Mouse (Mus musculus): ENCODE measurements around the gene Os9. TPM values are rescaled to one million over a fixed set of nuclear protein-coding genes. Genes with fewer than 3 reads are reported as not detected.

The Os9 gene
- total and polyA plus RNA-seq, 2 experiments from 2014 or later: 114 to 126 TPM

DNA sequence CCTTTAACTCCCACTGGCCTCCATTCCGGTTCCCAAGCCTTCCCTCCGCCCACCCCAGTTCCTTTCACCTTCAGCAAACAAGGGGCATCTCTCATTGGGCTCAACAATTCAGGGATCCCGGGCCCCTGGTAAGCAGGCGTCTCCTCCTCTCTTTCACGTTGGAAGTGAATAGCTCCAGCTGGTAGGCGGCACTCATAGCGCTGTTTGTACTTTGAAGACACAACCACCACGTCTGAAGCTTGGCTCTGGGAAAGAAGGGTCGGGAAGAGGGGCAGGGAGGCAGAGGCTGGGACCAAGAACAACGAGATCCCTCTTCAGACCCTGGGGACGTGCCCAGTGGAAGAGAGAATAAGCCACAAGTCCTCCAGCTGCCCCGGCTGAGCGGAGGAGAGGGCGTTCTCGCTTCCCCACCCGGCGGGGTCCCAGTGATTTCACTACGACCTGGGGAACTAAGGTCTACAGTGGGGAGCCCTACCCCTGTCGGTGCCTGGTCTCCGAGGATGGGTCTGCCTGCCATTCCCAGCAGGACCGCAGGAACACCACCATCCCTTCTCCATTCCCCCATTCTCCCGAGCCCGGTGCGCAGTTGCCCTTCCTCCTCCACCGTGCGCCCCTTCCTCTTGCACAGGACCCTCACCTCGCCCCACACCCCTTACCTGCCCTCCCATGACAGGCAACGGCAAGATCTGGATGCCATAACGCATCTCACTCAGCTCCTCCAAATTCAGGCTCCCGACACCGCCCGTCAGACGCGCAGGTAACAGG lies 448 bp downstream of the Os9 start:
- H3K4me3 ChIP-seq (ENCODE audit: low read depth, low read length): peak overlapping the region; percentile 85
- no peaks in the 10 kb centered on the region for H3K27me3 ChIP-seq (ENCODE audit: insufficient read depth, low read length)
- 2% methylated on average over 34 of the region's 34 CpGs for WGBS
- no peak for TF ChIP-seq CTCF (IDR thresholded peaks at IDR 0.05)
- H3K9me3 ChIP-seq (ENCODE audit: low read length): no peaks in the 10 kb centered on the region
- DNase-seq (ENCODE audit: low spot score) (no peak), ATAC-seq (ENCODE audit: low FRiP score) (peak; percentile 17)
- H3K4me2 ChIP-seq (ENCODE audit: low read depth, low read length, poor library complexity, severe bottlenecking): peak overlapping the region; percentile 96
- peaks cover 16% of the 10 kb centered on the region for H3K36me3 ChIP-seq (ENCODE audit: insufficient read depth, low read length)
- peak overlapping the region; percentile 77 for H3K9ac ChIP-seq (replicated peaks; ENCODE audit: low read length, poor library complexity, severe bottlenecking)
- H3K4me1 ChIP-seq (ENCODE audit: insufficient read depth, low read length): no peaks in the 10 kb centered on the region
- 0 out of 2 replicates have a peak overlapping the region, but pooled peaks have one; percentile 59 for H3K27ac ChIP-seq (ENCODE audit: low read depth, low read length)

DNA sequence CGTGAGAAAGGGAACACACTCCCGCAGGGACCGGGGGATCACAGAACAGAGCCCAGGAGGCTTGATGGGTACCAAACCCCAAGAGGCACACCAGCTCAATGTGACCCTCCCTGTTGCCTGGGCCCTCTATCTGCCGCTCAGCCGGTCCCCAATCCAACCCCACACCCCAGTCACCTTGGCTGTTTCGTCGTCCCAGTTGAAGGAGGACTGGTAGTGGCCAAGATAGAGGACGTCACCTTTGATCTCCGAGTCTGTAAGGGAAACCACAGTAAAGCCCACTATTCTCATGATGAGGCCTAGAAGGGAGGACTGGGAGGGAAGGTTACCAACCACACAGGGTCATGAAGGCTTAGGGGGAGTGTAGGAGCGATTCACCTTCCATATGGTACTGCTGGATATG lies 1.7 kb downstream of the Os9 start:
- ATAC-seq (ENCODE audit: low FRiP score) (no peak), DNase-seq (ENCODE audit: low spot score) (no peak)
- Histone ChIP-seq H3K36me3 (ENCODE audit: insufficient read depth, low read length) (peaks cover 16% of the 10 kb centered on the region), H3K4me2 (ENCODE audit: low read depth, low read length, poor library complexity, severe bottlenecking) (no peak overlapping the region), H3K4me3 (ENCODE audit: low read depth, low read length) (no peak overlapping the region), H3K4me1 (ENCODE audit: insufficient read depth, low read length) (no peaks in the 10 kb centered on the region), H3K27me3 (ENCODE audit: insufficient read depth, low read length) (no peaks in the 10 kb centered on the region), H3K27ac (ENCODE audit: low read depth, low read length) (no peak overlapping the region), H3K9ac (replicated peaks; ENCODE audit: low read length, poor library complexity, severe bottlenecking) (no peak overlapping the region), H3K9me3 (ENCODE audit: low read length) (no peaks in the 10 kb centered on the region)
- TF ChIP-seq CTCF (IDR thresholded peaks at IDR 0.05): no peak
- WGBS: 98% methylated on average over 10 of the region's 10 CpGs

DNA sequence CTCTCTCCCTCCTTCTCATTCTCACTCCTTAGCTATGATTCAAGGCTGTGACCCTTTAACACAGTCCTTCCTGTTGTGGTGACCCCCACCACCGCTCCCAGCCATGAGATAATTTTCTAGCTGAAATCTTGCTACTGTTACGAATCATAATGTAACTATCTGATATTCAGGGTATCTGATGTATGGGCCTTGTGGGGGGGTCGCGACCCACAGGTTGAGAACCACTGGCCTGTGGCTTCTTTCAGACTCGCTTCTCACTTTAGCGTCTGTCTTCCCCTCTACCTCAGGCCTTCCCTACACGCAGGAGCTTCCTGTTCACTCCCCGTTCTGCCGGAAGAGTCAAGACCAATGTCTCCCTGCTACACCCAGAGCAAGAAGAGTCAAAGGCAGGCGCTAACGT lies 2.5 kb downstream of the Os9 start:
- ATAC-seq (ENCODE audit: low FRiP score) (no peak), DNase-seq (ENCODE audit: low spot score) (no peak)
- Histone ChIP-seq H3K36me3 (ENCODE audit: insufficient read depth, low read length) (peaks cover 16% of the 10 kb centered on the region), H3K4me2 (ENCODE audit: low read depth, low read length, poor library complexity, severe bottlenecking) (no peak overlapping the region), H3K27ac (ENCODE audit: low read depth, low read length) (no peak overlapping the region), H3K9me3 (ENCODE audit: low read length) (no peaks in the 10 kb centered on the region), H3K9ac (replicated peaks; ENCODE audit: low read length, poor library complexity, severe bottlenecking) (no peak overlapping the region), H3K4me3 (ENCODE audit: low read depth, low read length) (no peak overlapping the region), H3K4me1 (ENCODE audit: insufficient read depth, low read length) (no peaks in the 10 kb centered on the region), H3K27me3 (ENCODE audit: insufficient read depth, low read length) (no peaks in the 10 kb centered on the region)
- TF ChIP-seq CTCF (IDR thresholded peaks at IDR 0.05): no peak
- 93% methylated on average over 11 of the region's 11 CpGs for WGBS

DNA sequence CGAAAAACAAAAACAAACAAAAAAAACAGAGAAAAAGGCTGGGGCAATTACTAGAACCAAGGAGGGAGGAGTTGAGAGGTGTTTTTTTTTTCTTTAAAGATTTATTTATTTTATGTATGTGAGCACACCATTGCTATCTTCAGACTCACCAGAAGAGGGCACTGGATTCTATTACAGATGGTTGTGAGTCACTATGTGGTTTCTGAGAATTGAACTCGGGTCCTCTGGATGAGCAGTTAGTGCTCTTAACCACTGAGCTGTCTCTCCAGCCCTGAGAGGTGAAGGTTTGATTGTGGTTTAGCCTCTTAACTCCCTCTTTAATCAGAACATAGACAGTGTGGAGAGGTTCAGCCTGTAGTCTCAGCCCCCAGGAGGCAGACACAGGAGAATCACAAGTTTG lies 5.9 kb downstream of the Os9 start:
- H3K9ac ChIP-seq (replicated peaks; ENCODE audit: low read length, poor library complexity, severe bottlenecking): no peak overlapping the region

DNA sequence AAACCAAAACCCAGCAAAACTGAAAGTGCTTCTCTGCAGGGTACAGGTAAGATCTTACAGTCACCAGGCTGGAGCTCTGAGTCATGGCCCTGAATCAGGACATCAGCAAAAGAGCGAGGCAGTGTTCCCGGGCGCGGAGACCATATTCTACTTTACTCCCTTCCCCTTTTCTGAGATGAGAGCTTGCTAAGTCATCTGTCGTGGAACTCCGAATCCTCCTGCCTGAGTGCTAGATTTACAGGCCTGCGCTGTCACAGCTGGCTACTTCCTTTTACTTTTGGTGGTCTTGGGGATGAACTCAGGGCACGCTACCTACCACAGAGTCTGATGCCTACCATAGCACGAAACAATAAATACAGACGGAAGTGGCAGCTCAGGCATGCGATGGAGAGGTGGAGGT lies 6.5 kb downstream of the Os9 start:
- H3K4me3 ChIP-seq (ENCODE audit: low read depth, low read length): no peak overlapping the region
- no peak overlapping the region for H3K9ac ChIP-seq (replicated peaks; ENCODE audit: low read length, poor library complexity, severe bottlenecking)
- no peaks in the 10 kb centered on the region for H3K4me1 ChIP-seq (ENCODE audit: insufficient read depth, low read length)
- peaks cover 23% of the 10 kb centered on the region for H3K36me3 ChIP-seq (ENCODE audit: insufficient read depth, low read length)
- no peak overlapping the region for H3K4me2 ChIP-seq (ENCODE audit: low read depth, low read length, poor library complexity, severe bottlenecking)
- no peaks in the 10 kb centered on the region for H3K27me3 ChIP-seq (ENCODE audit: insufficient read depth, low read length)
- TF ChIP-seq CTCF (IDR thresholded peaks at IDR 0.05): no peak
- H3K27ac ChIP-seq (ENCODE audit: low read depth, low read length): no peak overlapping the region
- H3K9me3 ChIP-seq (ENCODE audit: low read length): no peaks in the 10 kb centered on the region
- DNase-seq (ENCODE audit: low spot score) (no peak), ATAC-seq (ENCODE audit: low FRiP score) (no peak)
- 91% methylated on average over 11 of the region's 11 CpGs for WGBS

More for the DNA sequence above, 5.9 kb downstream of the Os9 start:
- no peak for DNase-seq (ENCODE audit: low spot score)
- no peak for ATAC-seq (ENCODE audit: low FRiP score)
- Histone ChIP-seq H3K4me2 (ENCODE audit: low read depth, low read length, poor library complexity, severe bottlenecking) (no peak overlapping the region), H3K4me3 (ENCODE audit: low read depth, low read length) (no peak overlapping the region), H3K4me1 (ENCODE audit: insufficient read depth, low read length) (no peaks in the 10 kb centered on the region), H3K9me3 (ENCODE audit: low read length) (no peaks in the 10 kb centered on the region), H3K27me3 (ENCODE audit: insufficient read depth, low read length) (no peaks in the 10 kb centered on the region), H3K27ac (ENCODE audit: low read depth, low read length) (no peak overlapping the region), H3K36me3 (ENCODE audit: insufficient read depth, low read length) (peaks cover 23% of the 10 kb centered on the region)
- WGBS: 80% methylated on average over 2 of the region's 2 CpGs
- TF ChIP-seq CTCF (IDR thresholded peaks at IDR 0.05): peak; percentile 61

DNA sequence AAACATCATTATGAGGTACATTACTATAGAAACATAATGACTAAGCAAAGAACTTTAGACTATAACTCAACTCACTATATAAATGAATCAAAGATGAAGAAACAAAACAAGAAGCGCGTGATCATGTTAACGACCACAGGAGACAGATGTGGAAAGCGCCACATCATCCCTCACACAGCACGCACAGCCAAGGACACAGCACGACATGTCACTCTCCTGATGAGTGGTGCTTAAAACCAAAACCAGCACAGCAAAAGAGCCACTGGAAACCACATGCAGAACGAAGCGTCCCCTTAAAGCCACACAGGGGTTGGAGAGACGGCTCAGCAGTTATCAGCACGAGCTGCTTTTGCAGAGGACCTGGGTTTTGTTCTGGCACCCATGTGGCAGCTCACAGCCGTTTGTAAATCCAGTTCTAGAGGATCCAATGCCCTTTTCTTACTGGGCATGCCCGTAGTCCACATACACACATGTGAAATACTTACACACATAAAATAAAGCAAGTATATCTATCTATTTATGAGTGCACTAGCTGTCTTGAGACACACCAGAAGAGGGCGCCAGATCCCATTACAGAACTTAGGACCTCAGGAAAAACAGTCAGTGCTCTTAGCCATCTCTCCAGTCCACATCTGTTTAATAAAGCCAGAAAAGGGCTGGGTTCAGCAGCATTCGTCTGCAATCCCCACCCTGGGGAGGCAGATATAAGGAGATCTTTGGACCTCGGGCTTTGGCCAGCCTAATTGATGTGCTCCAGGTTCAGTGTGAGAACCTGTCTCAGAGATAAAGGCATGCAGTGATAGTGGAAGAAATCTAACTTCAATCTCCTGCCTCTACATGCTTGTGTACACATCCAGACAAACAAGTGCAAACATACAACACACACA lies 9.7 kb downstream of the Os9 start:
- no peak overlapping the region for H3K4me3 ChIP-seq (ENCODE audit: low read depth, low read length)
- H3K9ac ChIP-seq (replicated peaks; ENCODE audit: low read length, poor library complexity, severe bottlenecking): no peak overlapping the region
- peaks cover 19% of the 10 kb centered on the region for H3K36me3 ChIP-seq (ENCODE audit: insufficient read depth, low read length)
- H3K27ac ChIP-seq (ENCODE audit: low read depth, low read length): no peak overlapping the region
- no peaks in the 10 kb centered on the region for H3K4me1 ChIP-seq (ENCODE audit: insufficient read depth, low read length)
- 92% methylated on average over 15 of the region's 15 CpGs for WGBS
- H3K27me3 ChIP-seq (ENCODE audit: insufficient read depth, low read length): no peaks in the 10 kb centered on the region
- DNase-seq (ENCODE audit: low spot score) (no peak), ATAC-seq (ENCODE audit: low FRiP score) (no peak)
- H3K4me2 ChIP-seq (ENCODE audit: low read depth, low read length, poor library complexity, severe bottlenecking): no peak overlapping the region
- no peaks in the 10 kb centered on the region for H3K9me3 ChIP-seq (ENCODE audit: low read length)
- peak; percentile 59 for TF ChIP-seq CTCF (IDR thresholded peaks at IDR 0.05)
